Mouse (Mus musculus) small intestine, adult 2 months (tissue): ENCODE data around the gene Commd2.

Source experiments
- CTCF ChIP-seq: fragments of 200-500 bp; IDR thresholded peaks from 2 replicates; pipeline ENCODE4 v1.5.1; 2012; ENCODE audit warnings: low read depth, mild to moderate bottlenecking, control low read depth, inconsistent platforms, low read length, moderate library complexity, mixed read lengths; ENCODE audit not compliant: insufficient replicate concordance, insufficient read length; ENCODE audit errors: extremely low read depth
- POLR2A ChIP-seq: fragments of 200-500 bp; IDR thresholded peaks from 2 replicates; pipeline ENCODE4 v1.6.1; 2012; ENCODE audit warnings: low read depth, mild to moderate bottlenecking, control low read depth, inconsistent platforms, low read length, moderate library complexity

DNA sequence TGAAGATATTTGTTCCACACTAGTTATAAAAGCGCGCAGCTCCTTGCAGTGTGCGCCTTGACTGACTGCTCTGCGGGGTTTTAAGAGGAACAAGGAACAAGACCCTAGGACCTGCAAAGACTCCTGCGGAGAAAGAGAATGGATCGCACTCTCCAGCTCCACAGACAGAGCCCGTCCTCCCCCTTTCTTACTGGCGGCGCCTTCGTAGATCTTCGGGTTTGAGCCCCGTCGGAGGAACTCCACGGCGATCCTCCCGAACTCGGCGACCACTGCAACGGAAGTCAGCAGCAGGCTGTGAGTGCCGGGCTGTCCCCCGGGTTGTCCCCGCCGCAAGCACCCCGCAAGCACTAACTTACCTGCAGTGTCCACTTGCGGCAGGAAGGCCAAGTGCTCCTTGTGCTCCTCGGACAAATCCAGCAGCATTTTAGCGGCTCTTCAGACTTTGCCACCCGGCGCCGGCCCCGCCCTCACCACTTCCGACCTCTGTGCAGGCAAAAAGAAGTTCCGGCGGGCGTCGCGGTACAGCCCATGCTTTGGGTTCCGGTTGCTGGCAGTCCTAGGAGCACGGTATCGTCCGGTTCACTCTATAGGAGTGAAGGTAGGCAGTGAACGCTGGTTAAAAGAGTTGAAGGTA, at the start of gene Commd2:
- TF ChIP-seq CTCF, result no peak
- peak; percentile 74 for TF ChIP-seq POLR2A
